Mouse (Mus musculus) embryonic facial prominence, embryonic 10.5 days (tissue): ENCODE data around the gene Gbf1. TPM values are rescaled to one million over a fixed set of nuclear protein-coding genes. Genes with fewer than 3 reads are reported as not detected.
"Not testable (repeated sequence)": the region's sequence is repeated elsewhere in the genome, so short reads cannot be mapped to it uniquely, and the experiment has no call there.

Source experiments
- DNase-seq: peaks from one replicate; pipeline ENCODE4 v3.0.0-alpha.2; 2017; ENCODE audit warnings: low spot score
- H3K27ac ChIP-seq: fragments of 300-500 bp; sonication (generic); replicated peaks from 2 replicates; pipeline ENCODE4 v1.5.1; 2016; ENCODE audit warnings: mild to moderate bottlenecking
- H3K27me3 ChIP-seq: fragments of 300-500 bp; sonication (generic); replicated peaks from 2 replicates; pipeline ENCODE4 v1.6.1; 2016; ENCODE audit warnings: low read depth, mild to moderate bottlenecking; ENCODE audit not compliant: poor library complexity, severe bottlenecking
- H3K36me3 ChIP-seq: fragments of 300-500 bp; sonication (generic); replicated peaks from 2 replicates; pipeline ENCODE4 v1.6.1; 2016; ENCODE audit warnings: mild to moderate bottlenecking, moderate library complexity
- H3K4me1 ChIP-seq: fragments of 300-500 bp; sonication (generic); 2 replicates; pipeline ENCODE4 v1.6.1; 2016
- H3K4me3 ChIP-seq: fragments of 300-500 bp; sonication (generic); 2 replicates; pipeline ENCODE4 v1.5.1; 2016; ENCODE audit warnings: mild to moderate bottlenecking, moderate library complexity
- H3K9me3 ChIP-seq: fragments of 300-500 bp; sonication (generic); 2 replicates; pipeline ENCODE4 v1.6.1; 2016; ENCODE audit warnings: mild to moderate bottlenecking
- WGBS: fragments of 180-500 bp; shearing (Covaris S2); methylation state at CpG from one replicate; pipeline ENCODE4 v1.1.7; 2016; 5-methylcytosine and 5-hydroxymethylcytosine counted together
- polyA plus RNA-seq: library from polyadenylated mRNA; unstranded; fragments of >200 nt; fragmentation: Nextera tagmentation; extraction: Ambion mirVana; gene quantifications from 2 replicates; pipeline ENCODE4 v1.2.1, GENCODE M21; 2016

The Gbf1 gene
- polyA plus RNA-seq, 1 experiment from 2014 or later: 42.8 TPM

- no peak for DNase-seq
- Histone ChIP-seq H3K4me3 (no peak overlapping the region), H3K9me3 (no peaks in the 10 kb centered on the region), H3K27me3 (no peaks in the 10 kb centered on the region), H3K4me1 (peaks cover 14% of the 10 kb centered on the region), H3K27ac (no peak overlapping the region), H3K36me3 (no peaks in the 10 kb centered on the region)
Measured at GRCm38 (mm10) chr19:46210951-46211350, 58.6 kb downstream of the Gbf1 start.

GRCm38 (mm10) chr19:46214541-46214940 lies 62.2 kb downstream of the Gbf1 start:
- Histone ChIP-seq H3K27ac (no peak overlapping the region), H3K27me3 (no peaks in the 10 kb centered on the region), H3K9me3 (no peaks in the 10 kb centered on the region), H3K36me3 (no peaks in the 10 kb centered on the region), H3K4me3 (no peak overlapping the region), H3K4me1 (peaks cover 14% of the 10 kb centered on the region)
- 85% methylated on average over 5 of the region's 5 CpGs for WGBS
- DNase-seq: no peak

- H3K4me1 ChIP-seq: peaks cover 14% of the 10 kb centered on the region
- WGBS: 48% methylated on average over 3 of the region's 3 CpGs
- no peaks in the 10 kb centered on the region for H3K9me3 ChIP-seq
- H3K27me3 ChIP-seq: no peaks in the 10 kb centered on the region
- H3K4me3 ChIP-seq: no peak overlapping the region
- peak; percentile 20 for DNase-seq
- H3K27ac ChIP-seq: no peak overlapping the region
- no peaks in the 10 kb centered on the region for H3K36me3 ChIP-seq
Measured at GRCm38 (mm10) chr19:46215401-46215800, 63.1 kb downstream of the Gbf1 start.

- 91% methylated on average over 1 of the region's 1 CpGs for WGBS
- Histone ChIP-seq H3K4me1 (peaks cover 14% of the 10 kb centered on the region), H3K36me3 (no peaks in the 10 kb centered on the region), H3K4me3 (no peak overlapping the region), H3K27me3 (no peaks in the 10 kb centered on the region), H3K9me3 (no peaks in the 10 kb centered on the region), H3K27ac (no peak overlapping the region)
- DNase-seq: no peak
Measured at GRCm38 (mm10) chr19:46216716-46217115, 64.4 kb downstream of the Gbf1 start.

GRCm38 (mm10) chr19:46217347-46217746 lies 65.0 kb downstream of the Gbf1 start:
- peaks cover 14% of the 10 kb centered on the region for H3K4me1 ChIP-seq
- DNase-seq, H3K9me3 ChIP-seq, H3K4me3 ChIP-seq, H3K27me3 ChIP-seq, H3K27ac ChIP-seq, H3K36me3 ChIP-seq: not testable (repeated sequence)

- 88% methylated on average over 5 of the region's 5 CpGs for WGBS
- peaks cover 7% of the 10 kb centered on the region for H3K4me1 ChIP-seq
- H3K27me3 ChIP-seq: no peaks in the 10 kb centered on the region
- H3K4me3 ChIP-seq: no peak overlapping the region
- no peak for DNase-seq
- H3K36me3 ChIP-seq: no peaks in the 10 kb centered on the region
- H3K27ac ChIP-seq: no peak overlapping the region
- no peaks in the 10 kb centered on the region for H3K9me3 ChIP-seq
Measured at GRCm38 (mm10) chr19:46220116-46220515, 67.8 kb downstream of the Gbf1 start.

- Histone ChIP-seq H3K36me3 (no peaks in the 10 kb centered on the region), H3K27me3 (no peaks in the 10 kb centered on the region), H3K4me3 (no peak overlapping the region), H3K9me3 (no peaks in the 10 kb centered on the region), H3K27ac (no peak overlapping the region), H3K4me1 (no peaks in the 10 kb centered on the region)
- WGBS: 83% methylated on average over 4 of the region's 4 CpGs
- no peak for DNase-seq
Measured at GRCm38 (mm10) chr19:46223118-46223517, 70.8 kb downstream of the Gbf1 start.

- no peak overlapping the region for H3K4me3 ChIP-seq
- WGBS: 90% methylated on average over 2 of the region's 2 CpGs
- H3K27ac ChIP-seq: no peak overlapping the region
- no peaks in the 10 kb centered on the region for H3K4me1 ChIP-seq
- no peak for DNase-seq
- peaks cover 10% of the 10 kb centered on the region for H3K36me3 ChIP-seq
- no peaks in the 10 kb centered on the region for H3K9me3 ChIP-seq
- no peaks in the 10 kb centered on the region for H3K27me3 ChIP-seq
Measured at GRCm38 (mm10) chr19:46224882-46225281, 72.6 kb downstream of the Gbf1 start.

- Histone ChIP-seq H3K9me3 (no peaks in the 10 kb centered on the region), H3K4me3 (no peak overlapping the region), H3K4me1 (no peaks in the 10 kb centered on the region), H3K27ac (no peak overlapping the region), H3K27me3 (no peaks in the 10 kb centered on the region), H3K36me3 (peaks cover 10% of the 10 kb centered on the region)
- 70% methylated on average over 4 of the region's 4 CpGs for WGBS
- no peak for DNase-seq
Measured at GRCm38 (mm10) chr19:46225506-46225905, 73.2 kb downstream of the Gbf1 start.

- no peak overlapping the region for H3K4me3 ChIP-seq
- peaks cover 10% of the 10 kb centered on the region for H3K36me3 ChIP-seq
- H3K27me3 ChIP-seq: no peaks in the 10 kb centered on the region
- H3K27ac ChIP-seq: no peak overlapping the region
- WGBS: 88% methylated on average over 3 of the region's 3 CpGs
- H3K4me1 ChIP-seq: no peaks in the 10 kb centered on the region
- H3K9me3 ChIP-seq: no peaks in the 10 kb centered on the region
- no peak for DNase-seq
Measured at GRCm38 (mm10) chr19:46226295-46226694, 74.0 kb downstream of the Gbf1 start.

- Histone ChIP-seq H3K4me3 (no peak overlapping the region), H3K36me3 (peaks cover 10% of the 10 kb centered on the region), H3K4me1 (no peaks in the 10 kb centered on the region), H3K27ac (no peak overlapping the region), H3K27me3 (no peaks in the 10 kb centered on the region), H3K9me3 (no peaks in the 10 kb centered on the region)
- 96% methylated on average over 3 of the region's 3 CpGs for WGBS
- no peak for DNase-seq
Measured at GRCm38 (mm10) chr19:46227300-46227699, 75.0 kb downstream of the Gbf1 start.

GRCm38 (mm10) chr19:46234450-46234849 lies 82.1 kb downstream of the Gbf1 start:
- DNase-seq: no peak
- Histone ChIP-seq H3K27me3 (no peaks in the 10 kb centered on the region), H3K4me1 (peaks cover 4% of the 10 kb centered on the region; the same call in 1 of the 2 replicates), H3K27ac (no peak overlapping the region), H3K36me3 (peaks cover 9% of the 10 kb centered on the region; the same call in 1 of the 2 replicates), H3K9me3 (no peaks in the 10 kb centered on the region), H3K4me3 (no peak overlapping the region)
- 83% methylated on average over 2 of the region's 2 CpGs for WGBS

- no peak overlapping the region for H3K4me3 ChIP-seq
- no peak for DNase-seq
- H3K27me3 ChIP-seq: no peaks in the 10 kb centered on the region
- no peaks in the 10 kb centered on the region for H3K9me3 ChIP-seq
- peaks cover 9% of the 10 kb centered on the region; the same call in 1 of the 2 replicates for H3K36me3 ChIP-seq
- 63% methylated on average over 5 of the region's 5 CpGs for WGBS
- H3K4me1 ChIP-seq: peaks cover 15% of the 10 kb centered on the region
- no peak overlapping the region for H3K27ac ChIP-seq
Measured at GRCm38 (mm10) chr19:46236658-46237057, 84.3 kb downstream of the Gbf1 start.

- 35% methylated on average over 2 of the region's 2 CpGs for WGBS
- no peaks in the 10 kb centered on the region for H3K9me3 ChIP-seq
Measured at GRCm38 (mm10) chr19:46240246-46240645, 87.9 kb downstream of the Gbf1 start.

More at GRCm38 (mm10) chr19:46240246-46240645, 87.9 kb downstream of the Gbf1 start:
- Histone ChIP-seq H3K4me3 (no peak overlapping the region), H3K27ac (no peak overlapping the region), H3K4me1 (peaks cover 19% of the 10 kb centered on the region), H3K36me3 (0 out of 2 replicates have a peak, but pooled peaks cover 6% of the 10 kb centered on the region), H3K27me3 (no peaks in the 10 kb centered on the region)
- DNase-seq: no peak
